Mouse (Mus musculus): ENCODE measurements around the gene Mrpl12. TPM values are rescaled to one million over a fixed set of nuclear protein-coding genes. Genes with fewer than 3 reads are reported as not detected.

The Mrpl12 gene
- total and polyA plus RNA-seq, 3 experiments = 374 to 461 (median 457) TPM

DNA sequence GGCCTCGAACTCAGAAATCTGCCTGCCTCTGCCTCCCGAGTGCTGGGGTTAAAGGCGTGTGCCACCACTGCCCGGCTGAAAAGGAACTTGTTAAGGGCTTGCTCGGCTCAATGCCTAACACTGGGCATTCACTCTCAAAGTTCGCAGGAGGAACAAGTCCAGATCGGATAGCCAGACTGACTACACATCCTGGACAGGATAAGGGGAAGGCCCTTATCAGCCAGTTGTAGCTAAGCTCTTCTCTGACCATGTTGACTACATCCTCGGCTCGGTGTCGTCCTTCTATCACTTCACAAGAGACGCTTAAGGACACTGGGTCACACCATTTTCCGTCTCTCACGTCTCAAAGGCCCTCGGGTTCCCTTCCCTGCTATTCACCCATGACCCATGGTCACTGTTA lies 27.0 kb upstream of the Mrpl12 start:
- H3K79me2 ChIP-seq (ENCODE audit: control insufficient read depth, insufficient read depth, low read length, poor library complexity) = peaks cover 37% of the 10 kb centered on the region
- peak overlapping the region; percentile 93 for H3K9ac ChIP-seq (ENCODE audit: control insufficient read depth, low read depth, low read length, poor library complexity, severe bottlenecking)
- peak overlapping the region; percentile 70 for H3K27ac ChIP-seq (ENCODE audit: control insufficient read depth, low read depth, low read length)
- no peaks in the 10 kb centered on the region for H3K9me3 ChIP-seq (replicated peaks; ENCODE audit: insufficient read depth, low read length)
- peaks cover 0 to 14% of the 10 kb centered on the region in 2 experiments; a peak in 2 of 4 replicates for H3K4me1 ChIP-seq (ENCODE audit: control insufficient read depth in 1 of 2, insufficient read depth in 2 of 2, low read length in 2 of 2)
- H3K4me3 ChIP-seq (ENCODE audit: control insufficient read depth in 1 of 2, insufficient read depth in 1 of 2, low read depth in 2 of 2, low read length in 2 of 2) = peak overlapping the region; percentile 84 to 86
- no peak for TF ChIP-seq KAT2A (conservative IDR thresholded peaks at IDR 0.05; ENCODE audit: low read depth, low read length)
- TF ChIP-seq SMC3 (IDR thresholded peaks at IDR 0.05; ENCODE audit: low read depth, low read length) = no peak
- no peak for TF ChIP-seq POLR2AphosphoS2 (IDR thresholded peaks at IDR 0.05; ENCODE audit: low read length)
- no peak for TF ChIP-seq TAL1 (IDR thresholded peaks at IDR 0.05; ENCODE audit: low read length)
- TF ChIP-seq MYC (IDR thresholded peaks at IDR 0.05; ENCODE audit: low read depth, low read length) = no peak
- TF ChIP-seq RCOR1 (IDR thresholded peaks at IDR 0.05; ENCODE audit: low read depth, low read length) = no peak
- no peak for TF ChIP-seq ZMIZ1 (IDR thresholded peaks at IDR 0.05; ENCODE audit: low read depth, low read length)
- TF ChIP-seq ETS1 (IDR thresholded peaks at IDR 0.05; ENCODE audit: low read depth, low read length) = no peak
- TF ChIP-seq TCF12 (IDR thresholded peaks at IDR 0.05; ENCODE audit: low read depth, low read length) = no peak
- no peak for TF ChIP-seq MAZ (IDR thresholded peaks at IDR 0.05; ENCODE audit: low read depth, low read length)
- no peak for TF ChIP-seq NRF1 (IDR thresholded peaks at IDR 0.05; ENCODE audit: insufficient read depth, low read depth, low read length, poor library complexity, severe bottlenecking)
- no peak for TF ChIP-seq MYB (IDR thresholded peaks at IDR 0.05; ENCODE audit: low read depth, low read length)
- no peak for TF ChIP-seq SIN3A (IDR thresholded peaks at IDR 0.05; ENCODE audit: low read length)
- no peak for TF ChIP-seq ZKSCAN1 (IDR thresholded peaks at IDR 0.05; ENCODE audit: low read depth, low read length)
- TF ChIP-seq MAFK (IDR thresholded peaks at IDR 0.05; ENCODE audit: borderline replicate concordance, low read depth, low read length) = no peak
- no peak for TF ChIP-seq NELFE (IDR thresholded peaks at IDR 0.05; ENCODE audit: low read depth, low read length)
- no peak for TF ChIP-seq UBTF (IDR thresholded peaks at IDR 0.05; ENCODE audit: borderline replicate concordance, insufficient read depth, low read depth, low read length)
- TF ChIP-seq CHD1 (IDR thresholded peaks at IDR 0.05; ENCODE audit: low read depth, low read length) = 0 out of 2 replicates have a peak, but pooled peaks have one; percentile 47
- TF ChIP-seq EP300 (IDR thresholded peaks at IDR 0.05; ENCODE audit: low read depth in 1 of 2, low read length in 2 of 2) = peak; percentile 3 to 24; a peak in 1 of 4 replicates
- TF ChIP-seq POLR2AphosphoS5 (IDR thresholded peaks at IDR 0.05; ENCODE audit: borderline replicate concordance, low read depth, low read length) = no peak
- no peak for TF ChIP-seq MAX (IDR thresholded peaks at IDR 0.05; ENCODE audit: low read length)
- TF ChIP-seq MXI1 (IDR thresholded peaks at IDR 0.05; ENCODE audit: low read depth, low read length) = no peak
- TF ChIP-seq BHLHE40 (IDR thresholded peaks at IDR 0.05; ENCODE audit: borderline replicate concordance, low read depth, low read length) = no peak
- no peak for TF ChIP-seq POLR2A (IDR thresholded peaks at IDR 0.05; ENCODE audit: control insufficient read depth in 1 of 2, insufficient read depth in 1 of 2, low read depth in 1 of 2, low read length in 2 of 2, poor library complexity in 1 of 2)
- no peak for TF ChIP-seq ELF1 (IDR thresholded peaks at IDR 0.05; ENCODE audit: low read depth, low read length)
- no peak for TF ChIP-seq CTCF (IDR thresholded peaks at IDR 0.05 in 2 of 3, conservative IDR thresholded peaks at IDR 0.05 in 1 of 3; ENCODE audit: control insufficient read depth in 1 of 3, insufficient read depth in 1 of 3, low read depth in 2 of 3, low read length in 3 of 3, poor library complexity in 1 of 3, severe bottlenecking in 1 of 3)
- TF ChIP-seq JUND (IDR thresholded peaks at IDR 0.05; ENCODE audit: low read depth, low read length) = no peak
- no peak for TF ChIP-seq MEF2A (IDR thresholded peaks at IDR 0.05; ENCODE audit: extremely low read depth, insufficient replicate concordance, low read depth, low read length, poor library complexity, severe bottlenecking)
- peak; percentile 63; the same call in 1 of the 2 replicates for TF ChIP-seq GATA1 (IDR thresholded peaks at IDR 0.05; ENCODE audit: low read depth, low read length)
- TF ChIP-seq GABPA (IDR thresholded peaks at IDR 0.05; ENCODE audit: low read depth, low read length) = no peak
- no peak for TF ChIP-seq USF1 (IDR thresholded peaks at IDR 0.05; ENCODE audit: low read depth, low read length)
- peak; percentile 67; the same call in 1 of the 2 replicates for TF ChIP-seq TBP (IDR thresholded peaks at IDR 0.05; ENCODE audit: low read depth, low read length)
- TF ChIP-seq ZNF384 (IDR thresholded peaks at IDR 0.05; ENCODE audit: low read depth, low read length) = no peak
- no peak for TF ChIP-seq RAD21 (IDR thresholded peaks at IDR 0.05; ENCODE audit: low read depth, low read length)
- DNase-seq (ENCODE audit: low read depth, low spot score) = peak; percentile 81
- peaks cover 3 to 10% of the 10 kb centered on the region in 2 experiments; a peak in 3 of 4 replicates for H3K36me3 ChIP-seq (ENCODE audit: control insufficient read depth in 1 of 2, insufficient read depth in 2 of 2, low read length in 2 of 2)
- H3K27me3 ChIP-seq (ENCODE audit: control insufficient read depth in 1 of 2, insufficient read depth in 2 of 2, low read length in 2 of 2) = no peaks in the 10 kb centered on the region
